Mouse (Mus musculus) embryonic fibroblast, embryonic 13.5 days (primary cell): ENCODE measurements around the gene Gpr176.

Experiments
- CTCF ChIP-seq: IDR thresholded peaks from 2 replicates; pipeline ENCODE4 v1.5.1; 2011; ENCODE audit warnings: mild to moderate bottlenecking, control low read depth, low read length, moderate library complexity, borderline replicate concordance; ENCODE audit not compliant: insufficient read depth
- POLR2A ChIP-seq: IDR thresholded peaks from 2 replicates; pipeline ENCODE4 v1.6.1; 2011; ENCODE audit warnings: low read depth, mild to moderate bottlenecking, control low read depth, low read length, moderate library complexity

DNA sequence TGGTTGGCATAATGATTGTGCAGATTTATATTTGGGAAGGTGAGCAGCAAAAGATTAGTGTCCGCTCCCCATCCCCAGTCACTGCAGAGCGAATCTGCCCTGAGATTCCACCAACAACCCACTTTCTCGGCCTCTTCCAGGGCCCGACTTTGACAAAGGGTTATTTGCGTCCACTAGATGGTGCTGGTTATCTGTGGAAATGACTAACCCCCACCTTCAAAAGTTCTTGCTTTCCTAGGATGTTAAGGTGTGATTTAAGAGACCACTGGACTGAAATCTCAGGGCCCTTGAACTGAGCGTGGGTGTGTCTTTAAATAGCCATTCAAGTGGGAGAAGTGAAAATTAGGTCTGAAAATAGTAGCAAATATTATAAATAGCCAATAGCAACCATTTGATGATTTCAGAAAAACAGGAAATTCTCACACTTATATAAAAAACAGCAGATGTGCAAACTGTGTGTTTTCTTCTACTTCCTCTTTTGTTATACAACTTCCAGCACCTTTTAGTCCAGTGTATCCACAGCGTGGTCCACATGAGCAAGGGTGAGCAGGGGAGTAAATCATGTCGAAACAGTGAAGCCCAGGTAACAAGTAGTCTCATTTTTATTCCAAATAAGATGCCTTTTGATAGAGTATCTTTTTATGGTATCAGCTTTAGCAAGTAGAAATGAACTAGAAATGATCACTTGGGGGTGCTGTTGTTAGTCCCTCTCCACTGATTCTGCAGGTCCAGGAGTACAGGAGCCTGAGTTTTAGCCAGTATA lies 109.9 kb downstream of the Gpr176 start:
- TF ChIP-seq CTCF (no peak), POLR2A (no peak)
